Mouse (Mus musculus) liver, embryonic 15.5 days (tissue): ENCODE measurements around the gene Gm20517. TPM values are rescaled to one million over a fixed set of nuclear protein-coding genes. Genes with fewer than 3 reads are reported as not detected.

Experiments
- ATAC-seq: fragments of 200-750 bp; cut with Nextera tagmentation; 2 replicates; pipeline ENCODE4 v1.8.0; 2017; ENCODE audit warnings: moderate number of reproducible peaks, mild to moderate bottlenecking, moderate library complexity; ENCODE audit not compliant: insufficient read depth
- H3K27ac ChIP-seq: fragments of 300-500 bp; sonication (generic); replicated peaks from 2 replicates; pipeline ENCODE4 v1.5.1; 2015; ENCODE audit warnings: mild to moderate bottlenecking, inconsistent platforms
- H3K27me3 ChIP-seq: fragments of 300-500 bp; sonication (generic); 2 replicates; pipeline ENCODE4 v1.6.1; 2015; ENCODE audit warnings: mild to moderate bottlenecking, inconsistent platforms
- H3K36me3 ChIP-seq: fragments of 300-500 bp; sonication (generic); replicated peaks from 2 replicates; pipeline ENCODE4 v1.6.1; 2015; ENCODE audit warnings: moderate library complexity, mild to moderate bottlenecking, inconsistent platforms
- H3K4me1 ChIP-seq: fragments of 300-500 bp; sonication (generic); replicated peaks from 2 replicates; pipeline ENCODE4 v1.6.1; 2015; ENCODE audit warnings: inconsistent platforms
- H3K4me2 ChIP-seq: fragments of 300-500 bp; sonication (generic); 2 replicates; pipeline ENCODE4 v1.6.1; 2015; ENCODE audit warnings: moderate library complexity, mild to moderate bottlenecking, inconsistent platforms
- H3K4me3 ChIP-seq: fragments of 300-500 bp; sonication (generic); replicated peaks from 2 replicates; pipeline ENCODE4 v1.5.1; 2015; ENCODE audit warnings: mild to moderate bottlenecking, inconsistent platforms
- H3K9ac ChIP-seq: fragments of 300-500 bp; sonication (generic); 2 replicates; pipeline ENCODE4 v1.6.1; 2015; ENCODE audit warnings: moderate library complexity, mild to moderate bottlenecking, inconsistent platforms
- H3K9me3 ChIP-seq: fragments of 300-500 bp; sonication (generic); replicated peaks from 2 replicates; pipeline ENCODE4 v1.6.1; 2016; ENCODE audit warnings: inconsistent platforms
- WGBS: fragments of 180-500 bp; shearing (Covaris S2); methylation state at CpG from one replicate; pipeline ENCODE4 v1.1.7; 2015; ENCODE audit warnings: mixed read lengths; ENCODE audit not compliant: insufficient replicate concordance; 5-methylcytosine and 5-hydroxymethylcytosine counted together
- polyA plus RNA-seq: library from polyadenylated mRNA; unstranded; fragments of >200 nt; fragmentation: Nextera tagmentation; extraction: Ambion mirVana; gene quantifications from 2 replicates; pipeline ENCODE4 v1.2.1, GENCODE M21; 2015

The Gm20517 gene
- polyA plus RNA-seq, 1 experiment from 2014 or later = 2.4 TPM

DNA sequence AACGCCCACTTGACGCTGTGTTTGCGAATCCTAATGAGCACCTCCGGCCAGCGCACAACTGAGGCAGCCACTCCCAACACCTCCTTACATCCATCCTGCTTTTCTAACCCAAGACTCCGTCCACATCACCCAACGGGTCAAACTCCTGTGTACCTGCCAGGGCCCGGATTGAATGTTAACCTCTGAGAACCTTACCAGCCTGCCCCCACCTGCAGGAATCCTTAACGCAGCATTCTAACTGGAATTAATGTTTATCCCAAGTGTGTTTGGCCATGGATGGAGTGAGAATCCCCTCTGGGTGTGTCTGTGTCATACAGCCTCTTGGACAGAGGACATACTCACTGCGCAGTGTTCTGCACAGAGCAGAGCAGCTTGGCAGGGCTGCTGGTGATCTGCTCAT, 86.8 kb downstream of the Gm20517 start:
- H3K9me3 ChIP-seq = no peaks in the 10 kb centered on the region
- ATAC-seq = no peak
- H3K27me3 ChIP-seq = peaks cover 68% of the 10 kb centered on the region
- no peak overlapping the region for H3K4me2 ChIP-seq
- no peak overlapping the region for H3K4me3 ChIP-seq
- no peak overlapping the region for H3K9ac ChIP-seq
- H3K36me3 ChIP-seq = no peaks in the 10 kb centered on the region
- peaks cover 38% of the 10 kb centered on the region for H3K4me1 ChIP-seq
- 69% methylated on average over 10 of the region's 10 CpGs for WGBS
- no peak overlapping the region for H3K27ac ChIP-seq

DNA sequence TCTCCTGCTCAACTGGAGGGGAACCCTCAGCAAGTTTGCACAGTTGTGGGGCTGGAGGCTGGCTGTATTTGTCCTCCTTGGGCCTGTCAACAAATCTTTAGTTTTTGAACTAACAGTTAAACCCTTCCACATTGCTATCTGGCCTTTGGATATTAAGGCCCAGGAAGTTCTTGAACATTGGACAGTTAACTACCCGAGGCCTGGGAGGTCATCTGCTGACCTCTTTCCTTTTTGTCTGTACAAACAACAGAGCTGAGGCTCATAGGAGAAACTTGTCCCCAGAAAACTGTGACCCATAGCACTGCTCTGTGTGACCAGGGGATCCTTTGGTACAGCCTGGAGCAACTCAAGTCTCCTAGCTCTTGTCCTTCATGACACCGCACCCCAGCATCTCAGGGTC, 87.7 kb downstream of the Gm20517 start:
- Histone ChIP-seq H3K9me3 (no peaks in the 10 kb centered on the region), H3K9ac (no peak overlapping the region), H3K36me3 (no peaks in the 10 kb centered on the region), H3K27ac (peak overlapping the region; percentile 41; the same call in 1 of the 2 replicates), H3K27me3 (peaks cover 67% of the 10 kb centered on the region), H3K4me2 (no peak overlapping the region), H3K4me3 (no peak overlapping the region), H3K4me1 (peaks cover 33% of the 10 kb centered on the region)
- no peak for ATAC-seq
- 60% methylated on average over 2 of the region's 2 CpGs for WGBS

DNA sequence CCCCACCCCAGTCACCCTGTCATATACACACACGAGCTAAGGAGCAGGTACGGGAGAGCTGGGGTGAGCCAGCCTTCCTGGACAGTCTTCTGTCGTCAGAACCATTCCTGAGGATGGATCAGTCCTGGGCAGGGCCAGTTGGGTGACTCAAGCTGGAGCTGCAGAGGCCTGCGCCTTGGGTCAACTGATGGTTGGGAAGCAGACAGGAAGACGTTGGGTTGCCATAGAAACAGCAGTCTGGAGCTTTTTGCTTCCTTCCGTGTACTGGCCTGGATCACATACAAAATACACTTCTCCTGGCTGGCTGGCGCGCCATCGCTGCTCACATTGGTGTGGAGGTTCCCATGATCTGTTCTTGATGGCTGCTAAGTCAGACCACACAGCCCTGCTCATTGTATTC, 90.4 kb downstream of the Gm20517 start:
- 68% methylated on average over 9 of the region's 9 CpGs for WGBS
- Histone ChIP-seq H3K27ac (no peak overlapping the region), H3K27me3 (peaks cover 63% of the 10 kb centered on the region), H3K9ac (no peak overlapping the region), H3K4me1 (peaks cover 14% of the 10 kb centered on the region), H3K4me2 (no peak overlapping the region), H3K4me3 (no peak overlapping the region), H3K36me3 (no peaks in the 10 kb centered on the region), H3K9me3 (no peaks in the 10 kb centered on the region)
- no peak for ATAC-seq

- H3K4me3 ChIP-seq = no peak overlapping the region
- H3K9ac ChIP-seq = no peak overlapping the region
- no peak overlapping the region for H3K4me2 ChIP-seq
- WGBS = 40% methylated on average over 28 of the region's 28 CpGs
- H3K27me3 ChIP-seq = peaks cover 60% of the 10 kb centered on the region
- no peak overlapping the region for H3K27ac ChIP-seq
- no peaks in the 10 kb centered on the region for H3K36me3 ChIP-seq
- ATAC-seq = no peak; the same call in 1 of the 2 replicates
- H3K4me1 ChIP-seq = peaks cover 14% of the 10 kb centered on the region
- no peaks in the 10 kb centered on the region for H3K9me3 ChIP-seq
Observed at GRCm38 (mm10) chr17:47702548-47703345, 91.4 kb downstream of the Gm20517 start.

DNA sequence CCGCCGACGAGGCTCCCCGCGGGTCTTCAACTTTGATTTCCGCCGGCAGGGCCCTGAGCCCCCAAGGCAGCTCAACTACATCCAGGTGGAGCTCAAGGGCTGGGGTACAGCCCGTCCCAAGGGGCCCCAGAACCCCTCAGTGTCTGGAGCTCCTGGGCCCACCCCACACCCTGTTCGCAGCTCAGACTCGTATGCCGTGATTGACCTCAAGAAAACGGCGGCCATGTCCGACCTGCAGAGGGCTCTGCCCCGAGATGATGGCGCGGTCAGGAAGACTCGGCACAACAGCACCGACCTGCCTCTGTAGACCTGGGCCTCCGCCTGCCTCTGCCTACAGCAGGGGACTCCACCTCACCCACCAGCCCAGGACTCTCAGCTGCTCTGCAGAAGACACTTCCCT, 92.2 kb downstream of the Gm20517 start:
- Histone ChIP-seq H3K36me3 (no peaks in the 10 kb centered on the region), H3K4me3 (no peak overlapping the region), H3K4me2 (no peak overlapping the region), H3K9me3 (no peaks in the 10 kb centered on the region), H3K4me1 (peaks cover 14% of the 10 kb centered on the region), H3K27me3 (peaks cover 55% of the 10 kb centered on the region), H3K27ac (no peak overlapping the region), H3K9ac (no peak overlapping the region)
- 28% methylated on average over 20 of the region's 20 CpGs for WGBS
- no peak for ATAC-seq

DNA sequence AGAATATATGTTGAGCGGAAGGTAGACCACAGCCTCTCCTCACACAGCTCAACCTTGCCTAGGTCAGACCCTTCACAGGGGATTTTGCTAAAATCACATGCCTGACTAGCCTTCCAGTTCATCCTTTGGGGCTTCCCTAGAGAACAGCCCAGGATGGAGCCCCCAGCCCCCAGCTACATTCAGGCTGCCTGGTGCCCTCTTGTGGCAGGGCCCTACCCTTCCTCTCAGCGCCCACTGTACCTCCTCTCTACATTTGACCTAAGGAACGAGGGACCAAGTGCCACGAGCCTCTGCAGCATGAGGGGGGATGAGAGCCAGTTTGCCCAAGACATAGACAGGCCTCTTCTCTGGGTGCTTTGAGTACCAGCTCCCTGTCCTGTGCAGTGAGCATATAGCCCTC, 93.3 kb downstream of the Gm20517 start:
- peaks cover 55% of the 10 kb centered on the region for H3K27me3 ChIP-seq
- H3K4me2 ChIP-seq = no peak overlapping the region
- H3K9me3 ChIP-seq = no peaks in the 10 kb centered on the region
- no peaks in the 10 kb centered on the region for H3K36me3 ChIP-seq
- 67% methylated on average over 4 of the region's 4 CpGs for WGBS
- H3K4me3 ChIP-seq = no peak overlapping the region
- H3K27ac ChIP-seq = no peak overlapping the region
- H3K4me1 ChIP-seq = peaks cover 19% of the 10 kb centered on the region
- no peak for ATAC-seq
- no peak overlapping the region for H3K9ac ChIP-seq

DNA sequence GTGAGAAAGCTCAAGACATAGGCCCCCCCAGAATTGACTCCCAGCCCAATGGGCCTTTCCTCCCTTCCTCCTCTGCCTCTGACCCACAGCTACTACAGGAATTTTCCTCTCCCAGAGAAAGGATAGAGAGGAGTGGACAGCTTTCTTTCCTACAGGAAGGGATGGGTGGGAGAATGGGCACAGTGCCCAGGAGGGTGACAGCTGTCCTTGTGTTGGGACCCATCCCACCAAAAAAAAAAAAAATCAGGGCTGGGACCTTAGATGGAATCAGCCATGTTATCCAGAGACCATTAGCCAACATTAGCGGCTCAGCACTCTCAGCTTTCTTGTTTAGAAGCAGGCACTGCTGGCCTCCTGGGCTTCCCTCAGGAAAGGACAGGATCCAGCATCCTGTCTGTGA, 94.8 kb downstream of the Gm20517 start:
- H3K27me3 ChIP-seq = peaks cover 55% of the 10 kb centered on the region
- no peaks in the 10 kb centered on the region for H3K9me3 ChIP-seq
- H3K4me3 ChIP-seq = no peak overlapping the region
- ATAC-seq = no peak
- no peak overlapping the region for H3K9ac ChIP-seq
- no peak overlapping the region for H3K27ac ChIP-seq
- no peaks in the 10 kb centered on the region for H3K36me3 ChIP-seq
- WGBS = 65% methylated on average over 1 of the region's 1 CpGs
- H3K4me2 ChIP-seq = no peak overlapping the region
- 0 out of 2 replicates have a peak, but pooled peaks cover 11% of the 10 kb centered on the region for H3K4me1 ChIP-seq

DNA sequence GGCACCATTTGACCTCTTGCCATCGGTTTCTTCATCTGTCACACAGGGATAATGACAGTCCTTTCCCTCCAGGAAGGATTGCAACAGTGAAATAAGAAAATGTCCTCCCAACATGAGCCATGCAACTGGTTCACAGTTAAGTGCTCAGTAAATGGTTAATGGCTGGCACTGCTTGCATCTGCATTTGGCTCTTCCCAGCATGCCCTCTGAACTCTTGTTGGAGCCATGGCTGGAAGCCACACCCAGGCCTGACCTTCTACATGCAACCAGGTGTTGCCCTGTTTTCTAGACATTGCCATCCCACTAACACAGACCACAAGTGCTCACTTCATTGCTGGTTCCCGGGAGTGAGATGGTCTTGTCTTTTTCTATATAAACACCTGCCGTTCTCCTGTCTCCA, 96.6 kb downstream of the Gm20517 start:
- Histone ChIP-seq H3K4me3 (no peak overlapping the region), H3K36me3 (no peaks in the 10 kb centered on the region), H3K4me2 (no peak overlapping the region), H3K4me1 (peaks cover 11% of the 10 kb centered on the region; the same call in 1 of the 2 replicates), H3K27me3 (peaks cover 40% of the 10 kb centered on the region), H3K9ac (no peak overlapping the region), H3K9me3 (no peaks in the 10 kb centered on the region), H3K27ac (no peak overlapping the region)
- WGBS = 53% methylated on average over 3 of the region's 3 CpGs
- no peak for ATAC-seq

DNA sequence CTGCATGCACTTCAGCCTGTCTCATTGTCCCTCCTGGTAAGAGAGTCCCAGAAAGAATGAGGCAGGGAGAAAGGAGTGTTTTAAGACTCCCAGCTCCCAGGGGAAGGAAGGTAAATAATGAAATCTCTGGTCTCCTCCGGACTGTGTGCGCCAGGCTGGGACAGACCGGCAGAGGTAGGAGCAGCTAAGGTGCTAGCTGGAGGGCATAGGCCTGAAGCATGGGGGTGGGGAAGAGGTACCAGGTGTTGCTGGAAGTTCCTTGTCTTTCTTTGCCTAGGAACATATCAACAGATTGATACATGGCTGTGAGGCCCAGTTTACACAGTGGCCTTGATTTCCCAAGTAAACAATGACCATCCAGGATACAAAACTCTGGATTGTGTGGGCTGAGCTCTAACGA, 97.6 kb downstream of the Gm20517 start:
- H3K4me3 ChIP-seq = no peak overlapping the region
- no peak overlapping the region for H3K4me2 ChIP-seq
- peaks cover 30% of the 10 kb centered on the region for H3K27me3 ChIP-seq
- peaks cover 11% of the 10 kb centered on the region; the same call in 1 of the 2 replicates for H3K4me1 ChIP-seq
- H3K27ac ChIP-seq = no peak overlapping the region
- H3K36me3 ChIP-seq = no peaks in the 10 kb centered on the region
- no peak overlapping the region for H3K9ac ChIP-seq
- 63% methylated on average over 4 of the region's 4 CpGs for WGBS
- ATAC-seq = no peak
- no peaks in the 10 kb centered on the region for H3K9me3 ChIP-seq

DNA sequence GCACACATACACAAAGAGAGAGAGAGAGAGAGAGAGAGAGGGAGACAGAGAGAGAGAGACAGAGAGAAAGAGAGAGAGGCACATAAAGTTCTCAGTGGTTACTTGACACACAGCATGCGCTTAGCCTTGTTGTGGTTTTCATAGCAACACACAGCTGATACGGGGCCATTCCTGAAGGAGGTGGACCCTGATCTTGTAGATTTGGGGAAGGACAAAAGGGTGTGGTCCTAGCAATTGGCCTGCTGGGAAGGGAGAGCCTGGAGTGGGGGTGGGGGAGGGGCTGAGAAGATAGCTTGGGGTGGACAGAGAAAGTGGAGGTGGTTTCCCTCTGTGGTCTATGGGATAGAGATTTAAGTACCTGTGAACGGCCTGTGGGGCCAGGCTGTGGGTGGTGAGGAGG, 98.6 kb downstream of the Gm20517 start:
- 35% methylated on average over 3 of the region's 3 CpGs for WGBS
- no peak for ATAC-seq
- Histone ChIP-seq H3K9me3 (no peaks in the 10 kb centered on the region), H3K27ac (no peak overlapping the region), H3K4me1 (peaks cover 11% of the 10 kb centered on the region; the same call in 1 of the 2 replicates), H3K36me3 (no peaks in the 10 kb centered on the region), H3K4me3 (no peak overlapping the region), H3K27me3 (peaks cover 20% of the 10 kb centered on the region), H3K4me2 (no peak overlapping the region), H3K9ac (no peak overlapping the region)

DNA sequence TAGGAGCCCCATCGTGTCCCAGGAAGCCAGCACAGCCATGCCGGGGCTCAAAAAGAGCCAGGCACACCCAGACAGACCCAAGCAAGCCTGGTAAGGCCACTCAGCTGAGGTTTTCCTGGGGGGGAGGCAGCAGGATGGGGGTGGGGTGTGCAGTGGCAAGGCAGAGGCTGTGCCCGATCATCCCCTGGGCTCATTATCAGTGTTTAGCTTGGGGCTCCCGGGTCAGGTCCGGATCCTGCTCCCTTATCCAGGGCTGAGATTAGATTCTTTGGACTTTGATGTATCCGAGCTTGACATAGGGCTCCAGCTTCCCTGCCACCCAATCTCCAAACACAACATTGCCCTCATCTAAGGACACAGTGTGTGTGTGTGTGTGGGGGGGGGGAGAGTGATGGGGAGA, 100.5 kb downstream of the Gm20517 start:
- no peak overlapping the region for H3K4me2 ChIP-seq
- WGBS = 29% methylated on average over 6 of the region's 6 CpGs
- H3K27ac ChIP-seq = no peak overlapping the region
- H3K9ac ChIP-seq = no peak overlapping the region
- H3K4me1 ChIP-seq = peaks cover 11% of the 10 kb centered on the region; the same call in 1 of the 2 replicates
- no peak overlapping the region for H3K4me3 ChIP-seq
- no peak for ATAC-seq
- H3K36me3 ChIP-seq = no peaks in the 10 kb centered on the region
- H3K9me3 ChIP-seq = no peaks in the 10 kb centered on the region
- peaks cover 5% of the 10 kb centered on the region; the same call in 1 of the 2 replicates for H3K27me3 ChIP-seq
